ENCODE assay signal across 12 mouse cellular contexts in genomic region chr8:71702087-71702432, GRCm38 (mm10). TPM values are rescaled to one million over a fixed set of nuclear protein-coding genes. Genes with fewer than 3 reads are reported as not detected.
A peak's percentile ranks its signal among the peaks of the same experiment; 100 is the strongest.
DNase-seq lines count a peak whose midpoint lies in the region; ATAC-seq and TF ChIP-seq lines count a peak whose summit lies in the region.
"Had no signal": no experiment of that assay in that cellular context is flagged by ENCODE, and none has a peak within 500 bp of the region (broad histone marks: within the 10 kb centered on the region; RNA-seq: fewer than 3 reads in every experiment).

No protein-coding gene starts in this region.

- ATAC-seq in hindbrain, postnatal 0 days, result no peak
- ATAC-seq in common myeloid progenitor, adult 5-6 weeks (replicated peaks; ENCODE audit: low read depth, poor library complexity, severe bottlenecking), result peak; percentile 70
- ATAC-seq in liver, postnatal 0 days, result peak; percentile 15; the same call in 1 of the 2 replicates

- H3K9ac ChIP-seq in hindbrain, postnatal 0 days (replicated peaks; ENCODE audit: low read length), result no peak overlapping the region
- no peak overlapping the region for H3K9ac ChIP-seq in CH12.LX (ENCODE audit: insufficient read depth, low read depth)
- H3K9ac ChIP-seq in liver, postnatal 0 days (replicated peaks), result peak overlapping the region; percentile 57
- H3K9ac ChIP-seq: forebrain, embryonic 12.5 days; neural tube, embryonic 15.5 days had no signal

- in situ Hi-C loops in CH12.LX (cut with MboI; ENCODE audit: low pct_ligation_motif_present, low pct_unique_long_range_greater_than_20kb, low sequenced_read_pairs), result no loop called here

- TF ChIP-seq RAD21 in CH12.LX (IDR thresholded peaks at IDR 0.05; ENCODE audit: low read depth, low read length), result peak; percentile 29

- no peak for TF ChIP-seq POLR2A in CH12.LX (IDR thresholded peaks at IDR 0.05; ENCODE audit: low read depth, low read length)

- H3K4me3 ChIP-seq in hindbrain, postnatal 0 days (ENCODE audit: low read length), result no peak overlapping the region
- H3K4me3 ChIP-seq in hindbrain, embryonic 10.5 days, result no peak overlapping the region
- no peak overlapping the region for H3K4me3 ChIP-seq in CH12.LX (replicated peaks in 1 of 3; ENCODE audit: low read depth in 2 of 3, low read length in 2 of 3, poor library complexity in 1 of 3)
- H3K4me3 ChIP-seq in liver, postnatal 0 days (ENCODE audit: low read depth, low read length), result peak overlapping the region; percentile 43
- H3K4me3 ChIP-seq: forebrain, embryonic 12.5 days had no signal

- H3K36me3 ChIP-seq in hindbrain, postnatal 0 days (ENCODE audit: insufficient read depth, low read length), result no peaks in the 10 kb centered on the region
- no peaks in the 10 kb centered on the region for H3K36me3 ChIP-seq in hindbrain, embryonic 10.5 days
- H3K36me3 ChIP-seq in CH12.LX (replicated peaks in 1 of 2; ENCODE audit: control insufficient read depth in 1 of 2, insufficient read depth in 1 of 2, low read length in 1 of 2), result peaks cover 1 to 2% of the 10 kb centered on the region in 2 experiments
- H3K36me3 ChIP-seq in liver, postnatal 0 days (replicated peaks; ENCODE audit: insufficient read depth, low read length), result no peaks in the 10 kb centered on the region
- H3K36me3 ChIP-seq: forebrain, embryonic 12.5 days; neural tube, embryonic 15.5 days had no signal

- H3K9me3 ChIP-seq in hindbrain, postnatal 0 days (ENCODE audit: low read length), result no peaks in the 10 kb centered on the region
- H3K9me3 ChIP-seq in hindbrain, embryonic 10.5 days, result 0 out of 2 replicates have a peak, but pooled peaks cover 2% of the 10 kb centered on the region
- H3K9me3 ChIP-seq in CH12.LX (replicated peaks; ENCODE audit: low read length), result no peaks in the 10 kb centered on the region
- no peaks in the 10 kb centered on the region for H3K9me3 ChIP-seq in liver, postnatal 0 days (ENCODE audit: low read length)
- H3K9me3 ChIP-seq: forebrain, embryonic 12.5 days; neural tube, embryonic 15.5 days had no signal

- peaks cover 15% of the 10 kb centered on the region; the same call in 1 of the 2 replicates for H3K27me3 ChIP-seq in hindbrain, postnatal 0 days (ENCODE audit: insufficient read depth, low read length)
- H3K27me3 ChIP-seq in hindbrain, embryonic 10.5 days (ENCODE audit: insufficient read depth, poor library complexity, severe bottlenecking), result peaks cover 92% of the 10 kb centered on the region
- H3K27me3 ChIP-seq in CH12.LX (replicated peaks), result no peaks in the 10 kb centered on the region
- peaks cover 24% of the 10 kb centered on the region for H3K27me3 ChIP-seq in liver, postnatal 0 days (ENCODE audit: insufficient read depth, low read length)
- H3K27me3 ChIP-seq: Patski had no signal

- no peak for DNase-seq in hindbrain, postnatal 0 days (ENCODE audit: low spot score)
- DNase-seq in hindbrain, embryonic 10.5 days (ENCODE audit: low spot score), result no peak
- DNase-seq in CH12.LX (ENCODE audit: extremely low read depth), result no peak
- DNase-seq in liver, postnatal 0 days, result no peak
- DNase-seq in urinary bladder, adult 18-20 months (ENCODE audit: low spot score in 2 of 2), result no peak
- no peak for DNase-seq in natural killer cell, adult 2 months (ENCODE audit: low spot score in 2 of 2)
- no peak for DNase-seq in frontal cortex, postnatal 36 days (ENCODE audit: low spot score in 2 of 2)
- DNase-seq: kidney, adult 11 months had no signal

- H3K4me2 ChIP-seq in hindbrain, postnatal 0 days (ENCODE audit: low read depth, low read length), result no peak overlapping the region
- peak overlapping the region; percentile 85 for H3K4me2 ChIP-seq in CH12.LX (ENCODE audit: insufficient read depth, low read depth, poor library complexity, severe bottlenecking)
- H3K4me2 ChIP-seq in liver, postnatal 0 days (ENCODE audit: low read depth, low read length), result peak overlapping the region; percentile 72
- H3K4me2 ChIP-seq: forebrain, embryonic 12.5 days had no signal

- H3K27ac ChIP-seq in hindbrain, postnatal 0 days, result no peak overlapping the region
- H3K27ac ChIP-seq in hindbrain, embryonic 10.5 days, result no peak overlapping the region
- H3K27ac ChIP-seq in CH12.LX (ENCODE audit: insufficient read depth, low read depth), result no peak overlapping the region
- no peak overlapping the region for H3K27ac ChIP-seq in liver, postnatal 0 days (ENCODE audit: low read depth)
- H3K27ac ChIP-seq: forebrain, embryonic 12.5 days; neural tube, embryonic 15.5 days had no signal

- 31% methylated on average over 4 of the region's 4 CpGs for WGBS in hindbrain, postnatal 0 days
- WGBS in hindbrain, embryonic 10.5 days, result 24% methylated on average over 4 of the region's 4 CpGs
- 21% methylated on average over 4 of the region's 4 CpGs for WGBS in liver, postnatal 0 days (ENCODE audit: insufficient replicate concordance)

- H3K4me1 ChIP-seq in hindbrain, postnatal 0 days (ENCODE audit: insufficient read depth, low read length), result no peaks in the 10 kb centered on the region
- H3K4me1 ChIP-seq in hindbrain, embryonic 10.5 days (replicated peaks), result peaks cover 20% of the 10 kb centered on the region
- peaks cover 0 to 3% of the 10 kb centered on the region in 2 experiments; a peak in 1 of 4 replicates for H3K4me1 ChIP-seq in CH12.LX (ENCODE audit: control insufficient read depth in 1 of 2, insufficient read depth in 2 of 2)
- peaks cover 22% of the 10 kb centered on the region for H3K4me1 ChIP-seq in liver, postnatal 0 days (ENCODE audit: insufficient read depth)

- no peak for TF ChIP-seq EP300 in CH12.LX (IDR thresholded peaks at IDR 0.05; ENCODE audit: low read length)
- no peak for TF ChIP-seq EP300 in liver, postnatal 0 days (IDR thresholded peaks at IDR 0.05; ENCODE audit: low read depth)

- H3K79me2 ChIP-seq in CH12.LX (replicated peaks; ENCODE audit: control insufficient read depth, extremely low read depth, insufficient read depth, poor library complexity, severe bottlenecking), result no peaks in the 10 kb centered on the region

- dilution Hi-C loops in CH12.LX (cut with MboI; ENCODE audit: extremely low pct_ligation_motif_present, extremely low pct_unique_long_range_greater_than_20kb, low sequenced_read_pairs), result no loop called here

- TF ChIP-seq CTCF in hindbrain, postnatal 0 days (IDR thresholded peaks at IDR 0.05; ENCODE audit: low read depth), result peak; percentile 17; the same call in 1 of the 2 replicates
- peak in 1 of 2 experiments; percentile 64; a peak in 2 of 4 replicates for TF ChIP-seq CTCF in CH12.LX (conservative IDR thresholded peaks at IDR 0.05 in 1 of 2, IDR thresholded peaks at IDR 0.05 in 1 of 2; ENCODE audit: low read depth in 2 of 2, low read length in 2 of 2)
- peak; percentile 64 for TF ChIP-seq CTCF in liver, postnatal 0 days (IDR thresholded peaks at IDR 0.05; ENCODE audit: low read depth)

RNA-seq across cellular contexts. Expression of gene B3gnt3, which starts 0.5 kb away (rescaled TPM):
- total RNA-seq in hindbrain, postnatal 0 days (2014; rRNA removed), result 0.42 and 0.50 TPM in 2 replicates
- 0.52 and 0.60 TPM in 2 replicates for polyA plus RNA-seq in hindbrain, postnatal 0 days (2015; fragmentation: Nextera tagmentation; extraction: Ambion mirVana)
- 0.64 and 1.0 TPM in 2 replicates for polyA plus RNA-seq in hindbrain, embryonic 10.5 days (2016; fragmentation: Nextera tagmentation; extraction: Ambion mirVana)
- total RNA-seq in CH12.LX (2012; rRNA removed) (0.63 and 0.98 TPM in 2 replicates), CH12.LX (2014; rRNA removed) (0.09 TPM in 1 of 2 replicates, not detected in the other)
- 0.24 and 0.26 TPM in 2 replicates for polyA plus RNA-seq in CH12.LX (2012; ENCODE audit: insufficient read length, low read depth)
- total RNA-seq in common myeloid progenitor, adult 5-6 weeks (2017), result 0.23 TPM in 1 of 2 replicates, not detected in the other
- polyA plus RNA-seq in liver, postnatal 0 days (2015; fragmentation: Nextera tagmentation; extraction: Ambion mirVana), result 3.0 TPM in 2 replicates

RNA-seq across cellular contexts. Expression of gene Insl3, which starts 13.0 kb away (rescaled TPM):
- not detected in 2 replicates for total RNA-seq in hindbrain, postnatal 0 days (2014; rRNA removed)
- polyA plus RNA-seq in hindbrain, postnatal 0 days (2015; fragmentation: Nextera tagmentation; extraction: Ambion mirVana), result 1.7 and 3.4 TPM in 2 replicates
- 0.37 and 0.58 TPM in 2 replicates for polyA plus RNA-seq in hindbrain, embryonic 10.5 days (2016; fragmentation: Nextera tagmentation; extraction: Ambion mirVana)
- total RNA-seq in CH12.LX (2012; rRNA removed) (8.7 and 9.8 TPM in 2 replicates), CH12.LX (2014; rRNA removed) (1.9 and 3.0 TPM in 2 replicates)
- 14.4 and 21.4 TPM in 2 replicates for polyA plus RNA-seq in CH12.LX (2012; ENCODE audit: insufficient read length, low read depth)
- 3.4 and 3.5 TPM in 2 replicates for total RNA-seq in common myeloid progenitor, adult 5-6 weeks (2017)
- 1.3 and 2.8 TPM in 2 replicates for polyA plus RNA-seq in liver, postnatal 0 days (2015; fragmentation: Nextera tagmentation; extraction: Ambion mirVana)
- polyA plus RNA-seq: forebrain, embryonic 12.5 days had no signal

RNA-seq across cellular contexts. Expression of gene Fcho1, which starts 23.5 kb away (rescaled TPM):
- total RNA-seq in hindbrain, postnatal 0 days (2014; rRNA removed), result 84.2 and 99.0 TPM in 2 replicates
- 62.2 and 65.8 TPM in 2 replicates for polyA plus RNA-seq in hindbrain, postnatal 0 days (2015; fragmentation: Nextera tagmentation; extraction: Ambion mirVana)
- polyA plus RNA-seq in hindbrain, embryonic 10.5 days (2016; fragmentation: Nextera tagmentation; extraction: Ambion mirVana), result 16.7 and 26.9 TPM in 2 replicates
- total RNA-seq in CH12.LX (2012; rRNA removed) (95.5 and 99.8 TPM in 2 replicates), CH12.LX (2014; rRNA removed) (39.3 and 40.2 TPM in 2 replicates)
- polyA plus RNA-seq in CH12.LX (2012; ENCODE audit: insufficient read length, low read depth), result 77.5 and 82.0 TPM in 2 replicates
- 64.3 and 91.5 TPM in 2 replicates for total RNA-seq in common myeloid progenitor, adult 5-6 weeks (2017)
- polyA plus RNA-seq in liver, postnatal 0 days (2015; fragmentation: Nextera tagmentation; extraction: Ambion mirVana), result 15.3 and 16.7 TPM in 2 replicates

RNA-seq across cellular contexts. Expression of gene Jak3, which starts 26.0 kb away (rescaled TPM):
- 14.8 and 15.3 TPM in 2 replicates for total RNA-seq in hindbrain, postnatal 0 days (2014; rRNA removed)
- polyA plus RNA-seq in hindbrain, postnatal 0 days (2015; fragmentation: Nextera tagmentation; extraction: Ambion mirVana), result 7.3 and 7.4 TPM in 2 replicates
- polyA plus RNA-seq in hindbrain, embryonic 10.5 days (2016; fragmentation: Nextera tagmentation; extraction: Ambion mirVana), result 3.2 and 3.6 TPM in 2 replicates
- total RNA-seq in CH12.LX (2012; rRNA removed) (39.2 and 47.1 TPM in 2 replicates), CH12.LX (2014; rRNA removed) (13.3 and 15.0 TPM in 2 replicates)
- 35.6 and 37.8 TPM in 2 replicates for polyA plus RNA-seq in CH12.LX (2012; ENCODE audit: insufficient read length, low read depth)
- 9.4 and 14.1 TPM in 2 replicates for total RNA-seq in common myeloid progenitor, adult 5-6 weeks (2017)
- polyA plus RNA-seq in liver, postnatal 0 days (2015; fragmentation: Nextera tagmentation; extraction: Ambion mirVana), result 4.3 and 4.6 TPM in 2 replicates

RNA-seq across cellular contexts. Expression of gene Unc13a, which starts 30.5 kb away (rescaled TPM):
- 81.4 and 89.1 TPM in 2 replicates for total RNA-seq in hindbrain, postnatal 0 days (2014; rRNA removed)
- 16.8 and 16.9 TPM in 2 replicates for polyA plus RNA-seq in hindbrain, postnatal 0 days (2015; fragmentation: Nextera tagmentation; extraction: Ambion mirVana)
- 4.4 and 8.4 TPM in 2 replicates for polyA plus RNA-seq in hindbrain, embryonic 10.5 days (2016; fragmentation: Nextera tagmentation; extraction: Ambion mirVana)
- total RNA-seq in CH12.LX (2012; rRNA removed) (1.0 and 1.7 TPM in 2 replicates), CH12.LX (2014; rRNA removed) (0.55 and 0.68 TPM in 2 replicates)
- 0.79 and 2.1 TPM in 2 replicates for polyA plus RNA-seq in CH12.LX (2012; ENCODE audit: insufficient read length, low read depth)
- total RNA-seq in common myeloid progenitor, adult 5-6 weeks (2017), result 0.46 and 11.3 TPM in 2 replicates
- 0.25 and 0.36 TPM in 2 replicates for polyA plus RNA-seq in liver, postnatal 0 days (2015; fragmentation: Nextera tagmentation; extraction: Ambion mirVana)
